Mouse (Mus musculus) cerebellum, adult 2 months (tissue): Measurements from ENCODE around the gene Bax.

Experiments
- CTCF ChIP-seq: fragments of 200-500 bp; IDR thresholded peaks from 2 replicates; pipeline ENCODE4 v1.5.1; 2011; ENCODE audit warnings: low read depth, mild to moderate bottlenecking, control low read depth, low read length, moderate library complexity, borderline replicate concordance; ENCODE audit not compliant: insufficient read depth
- POLR2A ChIP-seq: fragments of 200-500 bp; IDR thresholded peaks from 2 replicates; pipeline ENCODE4 v1.6.1; 2011; ENCODE audit warnings: low read length, control low read depth, borderline replicate concordance; ENCODE audit not compliant: insufficient read depth

- TF ChIP-seq CTCF (no peak), POLR2A (no peak)
These were observed 16.7 kb downstream of the Bax start for GRCm38 (mm10) chr7:45449974-45450373.
